Mouse (Mus musculus) heart, embryonic 10.5 days (tissue): ENCODE measurements around the gene Slc2a1. TPM values are rescaled to one million over a fixed set of nuclear protein-coding genes. Genes with fewer than 3 reads are reported as not detected.

Experiments
- DNase-seq: peaks from one replicate; pipeline ENCODE4 v3.0.0-alpha.2; 2017; ENCODE audit warnings: low spot score
- H3K27ac ChIP-seq: fragments of 300-500 bp; sonication (generic); 2 replicates; pipeline ENCODE4 v1.5.1; 2016; ENCODE audit warnings: mild to moderate bottlenecking
- H3K27me3 ChIP-seq: fragments of 300-500 bp; sonication (generic); 2 replicates; pipeline ENCODE4 v1.6.1; 2016; ENCODE audit warnings: mild to moderate bottlenecking; ENCODE audit not compliant: poor library complexity, insufficient read depth, severe bottlenecking
- H3K36me3 ChIP-seq: fragments of 300-500 bp; sonication (generic); 2 replicates; pipeline ENCODE4 v1.6.1; 2016; ENCODE audit warnings: mild to moderate bottlenecking, moderate library complexity
- H3K4me1 ChIP-seq: fragments of 300-500 bp; sonication (generic); 2 replicates; pipeline ENCODE4 v1.6.1; 2016; ENCODE audit warnings: mild to moderate bottlenecking
- H3K4me3 ChIP-seq: fragments of 300-500 bp; sonication (generic); 2 replicates; pipeline ENCODE4 v1.5.1; 2016; ENCODE audit warnings: mild to moderate bottlenecking, moderate library complexity
- H3K9me3 ChIP-seq: fragments of 300-500 bp; sonication (generic); 2 replicates; pipeline ENCODE4 v1.6.1; 2016; ENCODE audit warnings: mild to moderate bottlenecking, moderate library complexity
- WGBS: fragments of 180-500 bp; shearing (Covaris S2); methylation state at CpG from one replicate; pipeline ENCODE4 v1.1.7; 2016; 5-methylcytosine and 5-hydroxymethylcytosine counted together
- microRNA counts: library from miRNA; unstranded; fragments of <30 nt; microRNA quantifications from one replicate; lab custom pipeline; 2017
- microRNA-seq: library from miRNA; unstranded; fragments of <30 nt; microRNA quantifications from one replicate; pipeline ENCODE4, GENCODE M21; 2017
- polyA plus RNA-seq: library from polyadenylated mRNA; unstranded; fragments of >200 nt; fragmentation: Nextera tagmentation; extraction: Ambion mirVana; gene quantifications from 2 replicates; pipeline ENCODE4 v1.2.1, GENCODE M21; 2016

The Slc2a1 gene
- polyA plus RNA-seq, 1 experiment from 2014 or later = 549 TPM

GRCm38 (mm10) chr4:119173851-119174453, 65.4 kb downstream of the Slc2a1 start, which contains the start of gene Zfp691:
Gene Zfp691 (minus strand): TSS chr4:119174195.
- WGBS = under 1% methylated on average over 40 of the region's 40 CpGs
- peak; percentile 98 for DNase-seq
- peaks cover 22% of the 10 kb centered on the region for H3K36me3 ChIP-seq
- H3K27me3 ChIP-seq = no peaks in the 10 kb centered on the region
- H3K4me1 ChIP-seq = peaks cover 33% of the 10 kb centered on the region
- H3K27ac ChIP-seq = peak within 1 kb of the TSS; percentile 91
- H3K9me3 ChIP-seq = no peaks in the 10 kb centered on the region
- H3K4me3 ChIP-seq = peak within 1 kb of the TSS; percentile 70

DNA sequence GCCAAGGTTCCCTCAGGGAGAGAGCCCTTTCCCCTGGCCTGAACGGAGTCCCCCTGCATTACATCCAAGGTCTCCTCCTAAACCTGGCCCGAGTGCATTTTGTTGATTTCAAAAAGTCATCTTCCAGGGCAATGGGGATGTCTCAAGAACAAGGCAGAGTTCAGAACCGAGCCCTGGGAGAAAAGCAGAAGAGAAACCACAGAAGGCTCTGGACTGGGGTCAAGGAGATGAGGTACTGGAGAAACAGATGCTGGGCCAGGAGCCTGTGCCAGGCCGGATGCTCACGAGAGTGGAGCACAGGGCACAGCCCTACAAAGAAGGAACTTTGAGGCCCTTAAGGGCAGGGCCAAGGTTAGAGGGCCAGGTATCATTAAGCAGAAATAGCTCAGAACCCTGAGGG, 69.2 kb downstream of the Slc2a1 start:
- H3K27ac ChIP-seq = no peak overlapping the region
- no peaks in the 10 kb centered on the region for H3K9me3 ChIP-seq
- peaks cover 17% of the 10 kb centered on the region for H3K4me1 ChIP-seq
- no peak overlapping the region for H3K4me3 ChIP-seq
- WGBS = 59% methylated on average over 5 of the region's 5 CpGs
- no peaks in the 10 kb centered on the region for H3K36me3 ChIP-seq
- no peak for DNase-seq
- no peaks in the 10 kb centered on the region for H3K27me3 ChIP-seq

- Histone ChIP-seq H3K4me3 (no peak overlapping the region), H3K4me1 (peaks cover 11% of the 10 kb centered on the region), H3K36me3 (no peaks in the 10 kb centered on the region), H3K27ac (no peak overlapping the region), H3K27me3 (no peaks in the 10 kb centered on the region), H3K9me3 (no peaks in the 10 kb centered on the region)
- no peak for DNase-seq
- WGBS = 61% methylated on average over 18 of the region's 18 CpGs
These were observed 69.8 kb downstream of the Slc2a1 start for GRCm38 (mm10) chr4:119178331-119178730.

GRCm38 (mm10) chr4:119180133-119180707, 71.7 kb downstream of the Slc2a1 start:
- Histone ChIP-seq H3K4me3 (no peak overlapping the region), H3K27me3 (no peaks in the 10 kb centered on the region), H3K9me3 (no peaks in the 10 kb centered on the region), H3K36me3 (no peaks in the 10 kb centered on the region), H3K27ac (no peak overlapping the region), H3K4me1 (peaks cover 11% of the 10 kb centered on the region)
- DNase-seq = no peak
- 36% methylated on average over 4 of the region's 4 CpGs for WGBS

- 80% methylated on average over 9 of the region's 9 CpGs for WGBS
- Histone ChIP-seq H3K36me3 (no peaks in the 10 kb centered on the region), H3K9me3 (no peaks in the 10 kb centered on the region), H3K27me3 (no peaks in the 10 kb centered on the region), H3K4me1 (peaks cover 11% of the 10 kb centered on the region), H3K27ac (no peak overlapping the region), H3K4me3 (no peak overlapping the region)
- DNase-seq = no peak
These were observed 72.9 kb downstream of the Slc2a1 start for GRCm38 (mm10) chr4:119181456-119181855.

DNA sequence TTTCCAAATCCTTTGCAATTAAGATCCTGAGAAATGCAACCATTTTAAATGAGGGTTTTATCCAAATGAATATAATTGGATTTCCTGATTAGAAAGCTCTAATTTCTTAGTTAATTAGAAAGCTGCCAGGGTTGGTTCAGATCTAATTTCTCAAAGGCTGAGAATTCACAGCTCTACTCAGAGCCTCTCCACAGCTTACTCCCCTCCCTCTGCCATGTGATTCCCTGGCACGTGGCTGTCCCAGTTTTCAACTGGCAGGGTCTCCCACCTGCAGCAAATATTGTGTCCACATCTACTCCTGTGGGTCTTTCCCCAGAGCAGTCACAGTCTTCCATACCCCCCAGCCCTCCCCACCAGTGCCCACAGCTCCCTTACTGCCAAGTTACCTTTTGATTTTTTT, 75.0 kb downstream of the Slc2a1 start:
- H3K27ac ChIP-seq = no peak overlapping the region
- no peak for DNase-seq
- H3K4me1 ChIP-seq = peaks cover 6% of the 10 kb centered on the region
- H3K9me3 ChIP-seq = no peaks in the 10 kb centered on the region
- H3K4me3 ChIP-seq = no peak overlapping the region
- peaks cover 6% of the 10 kb centered on the region; the same call in 1 of the 2 replicates for H3K27me3 ChIP-seq
- 20% methylated on average over 1 of the region's 1 CpGs for WGBS
- no peaks in the 10 kb centered on the region for H3K36me3 ChIP-seq

GRCm38 (mm10) chr4:119185771-119186170, 77.3 kb downstream of the Slc2a1 start:
- no peaks in the 10 kb centered on the region for H3K9me3 ChIP-seq
- H3K4me3 ChIP-seq = no peak overlapping the region
- 0 out of 2 replicates have a peak, but pooled peaks cover 6% of the 10 kb centered on the region for H3K4me1 ChIP-seq
- WGBS = 76% methylated on average over 4 of the region's 4 CpGs
- H3K27me3 ChIP-seq = peaks cover 6% of the 10 kb centered on the region; the same call in 1 of the 2 replicates
- H3K36me3 ChIP-seq = no peaks in the 10 kb centered on the region
- no peak overlapping the region for H3K27ac ChIP-seq
- no peak for DNase-seq

MicroRNA genes within 50 kb of the gene (microRNA counts, 519-probe panel; counts per million panel counts)
- not detected for microRNA mmu-miR-1957 (lab: Ali Mortazavi, UCI)

Small RNAs within 50 kb of the gene (microRNA-seq; reads per million reads assigned to microRNA genes)
- not detected for gene Mir1957a

Other genes with a start within 250 kb of the Slc2a1 start
- gene Olfr1331, start 244.1 kb upstream of the Slc2a1 start, polyA plus RNA-seq = not detected in 2 replicates
- 0.04 and 0.10 TPM in 2 replicates for gene Olfr1330, start 220.1 kb upstream of the Slc2a1 start, polyA plus RNA-seq
- gene Olfr1329, start 191.2 kb upstream of the Slc2a1 start, polyA plus RNA-seq = not detected in 2 replicates
- 0.05 TPM in 1 of 2 replicates, not detected in the other for gene Olfr1328, start 170.1 kb upstream of the Slc2a1 start, polyA plus RNA-seq
- gene Lao1, start 147.1 kb upstream of the Slc2a1 start, polyA plus RNA-seq = not detected in 2 replicates
- 8.1 and 10.0 TPM in 2 replicates for gene Zfp691, start 65.5 kb downstream of the Slc2a1 start, polyA plus RNA-seq
- gene Ermap, start 81.3 kb downstream of the Slc2a1 start, polyA plus RNA-seq = 26.6 and 31.9 TPM in 2 replicates
- 126 and 154 TPM in 2 replicates for gene Svbp, start 86.6 kb downstream of the Slc2a1 start, polyA plus RNA-seq
- gene Tmem269, start 109.5 kb downstream of the Slc2a1 start, polyA plus RNA-seq = not detected in 2 replicates
- gene AU022252, start 124.0 kb downstream of the Slc2a1 start, polyA plus RNA-seq = 35.8 and 44.0 TPM in 2 replicates
- 29.1 and 29.6 TPM in 2 replicates for gene P3h1, start 124.2 kb downstream of the Slc2a1 start, polyA plus RNA-seq
- 0.16 TPM in 1 of 2 replicates, not detected in the other for gene Cldn19, start 146.7 kb downstream of the Slc2a1 start, polyA plus RNA-seq
- gene Ybx1, start 185.9 kb downstream of the Slc2a1 start, polyA plus RNA-seq = 712 and 1,091 TPM in 2 replicates
- gene Ppih, start 211.8 kb downstream of the Slc2a1 start, polyA plus RNA-seq = 70.6 and 98.8 TPM in 2 replicates